Mouse (Mus musculus) embryo, embryonic 10 days (tissue): ENCODE data around the gene Stx18.

Experiments used
- DNase-seq: peaks from one replicate; pipeline ENCODE4 v3.0.0-alpha.2; 2015; ENCODE audit warnings: low spot score

The Stx18 gene

GRCm38 (mm10) chr5:38136247-38136646 lies 97.7 kb downstream of the Stx18 start:
- no peak for DNase-seq

GRCm38 (mm10) chr5:38137163-38137562 lies 98.6 kb downstream of the Stx18 start:
- DNase-seq: no peak

GRCm38 (mm10) chr5:38140893-38141292 lies 102.4 kb downstream of the Stx18 start:
- DNase-seq: no peak

GRCm38 (mm10) chr5:38146524-38146923 lies 108.0 kb downstream of the Stx18 start:
- no peak for DNase-seq

- DNase-seq: no peak
Observed at GRCm38 (mm10) chr5:38151264-38151663, 112.7 kb downstream of the Stx18 start.

GRCm38 (mm10) chr5:38152201-38153108 lies 113.9 kb downstream of the Stx18 start:
- DNase-seq: no peak

GRCm38 (mm10) chr5:38153636-38154035 lies 115.1 kb downstream of the Stx18 start:
- no peak for DNase-seq

GRCm38 (mm10) chr5:38157481-38158020 lies 119.0 kb downstream of the Stx18 start:
- no peak for DNase-seq

GRCm38 (mm10) chr5:38158501-38158946 lies 120.0 kb downstream of the Stx18 start:
- peak; percentile 16 for DNase-seq

GRCm38 (mm10) chr5:38158947-38159633 lies 120.5 kb downstream of the Stx18 start:
- peak; percentile 76 for DNase-seq

GRCm38 (mm10) chr5:38159634-38160413 lies 121.3 kb downstream of the Stx18 start, which contains the start of gene Nsg1:
Nsg1 (minus strand) TSS chr5:38159907.
- DNase-seq: peak; percentile 20

- no peak for DNase-seq
Observed at GRCm38 (mm10) chr5:38168497-38168896, 130.0 kb downstream of the Stx18 start.

- DNase-seq: peak; percentile 45
Observed at GRCm38 (mm10) chr5:38173766-38174165, 135.2 kb downstream of the Stx18 start.

- no peak for DNase-seq
Observed at GRCm38 (mm10) chr5:38174256-38174912, 135.8 kb downstream of the Stx18 start.

- no peak for DNase-seq
Observed at GRCm38 (mm10) chr5:38184688-38185285, 146.2 kb downstream of the Stx18 start.

- no peak for DNase-seq
Observed at GRCm38 (mm10) chr5:38187006-38187405, 148.5 kb downstream of the Stx18 start.
